12 mouse cellular contexts compared by ENCODE assay signal in genomic region chr11:10484011-10484410, GRCm38 (mm10).
"Had no signal": no experiment of that assay in that cellular context is flagged by ENCODE, and none has a peak within 500 bp of the region (broad histone marks: within the 10 kb centered on the region; RNA-seq: fewer than 3 reads in every experiment).

No protein-coding gene starts in this region.

- DNase-seq: retina, postnatal 1 day; right cerebral cortex, adult 18-20 months; right cerebral cortex, postnatal 14 days; right cerebral cortex, postnatal 25 days; right cerebral cortex, postnatal 4 days; spleen, adult 18-20 months; thymus, adult 18-20 months; thymus, adult 2 months; thymus, postnatal 14 days; thymus, postnatal 25 days; thymus, postnatal 36 days; thymus, postnatal 4 days had no signal
